Mouse (Mus musculus): ENCODE measurements around the gene Stxbp4.

Gene Stxbp4

DNA sequence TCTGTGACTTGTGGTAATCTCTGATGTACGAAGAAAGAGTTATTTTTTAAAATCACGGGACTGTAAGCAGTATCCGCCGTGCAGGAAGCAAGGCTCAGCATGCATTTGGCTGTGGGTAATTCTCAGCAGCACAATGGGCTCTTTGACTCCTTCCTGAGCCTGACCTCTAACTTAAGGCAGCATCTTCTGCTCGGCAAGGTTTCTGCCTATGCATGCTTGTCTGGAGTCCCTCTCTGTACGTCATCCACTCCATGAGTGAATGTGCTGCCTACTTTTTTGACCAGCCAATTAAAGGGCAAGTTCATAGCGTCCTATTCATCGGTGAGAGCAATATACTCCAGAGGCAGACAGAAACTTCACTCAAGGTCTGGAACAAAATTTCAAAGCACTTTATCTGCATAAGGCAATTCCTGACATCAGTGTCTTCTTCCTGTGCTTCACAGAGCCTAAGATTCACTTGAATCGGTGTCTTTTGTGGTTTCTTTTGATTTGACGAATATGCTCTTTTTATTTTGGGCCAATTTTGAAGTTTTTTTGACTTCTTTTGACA is 173.8 kb downstream of the Stxbp4 start:
- DNase-seq (ENCODE audit: low read depth, low spot score), result no peak

DNA sequence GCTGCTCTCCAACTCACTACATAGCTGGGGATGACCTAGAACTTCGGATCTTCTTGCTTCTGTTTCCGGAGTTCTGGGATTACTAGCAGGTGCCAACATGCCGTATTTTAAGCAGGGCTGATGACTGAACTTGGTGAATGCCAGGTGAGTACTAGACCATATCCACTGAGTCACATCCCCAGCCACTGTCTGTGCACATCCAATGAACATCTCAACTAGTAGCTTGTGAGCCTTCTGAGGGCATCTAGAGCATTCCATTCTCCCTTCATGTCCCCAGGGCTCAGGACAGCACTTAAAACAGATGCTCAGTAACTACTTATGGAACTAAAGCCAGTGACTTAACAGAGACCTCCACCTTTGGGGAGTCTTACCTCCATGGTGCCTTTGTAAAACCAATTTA is 177.4 kb downstream of the Stxbp4 start:
- DNase-seq (ENCODE audit: low read depth, low spot score), result no peak

DNA sequence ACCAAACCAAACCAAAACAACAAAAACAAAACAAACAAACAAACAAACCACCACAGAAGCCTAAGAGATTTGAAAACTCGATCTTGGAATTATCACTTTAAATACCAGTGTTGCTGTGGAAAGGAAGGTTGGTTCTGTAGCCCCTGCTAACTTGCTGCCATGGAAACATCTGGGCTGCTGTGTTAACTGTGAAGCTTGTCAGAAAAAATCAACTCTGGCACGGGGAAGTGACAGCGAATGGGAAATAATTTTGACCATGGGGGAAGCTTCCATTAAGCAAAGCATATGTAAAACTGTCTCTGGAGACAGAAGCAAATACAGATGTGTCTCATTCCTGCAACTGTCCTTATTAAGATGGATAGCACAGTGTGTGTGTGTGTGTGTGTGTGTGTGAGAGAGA is 185.8 kb downstream of the Stxbp4 start:
- DNase-seq (ENCODE audit: low read depth, low spot score), result no peak

DNA sequence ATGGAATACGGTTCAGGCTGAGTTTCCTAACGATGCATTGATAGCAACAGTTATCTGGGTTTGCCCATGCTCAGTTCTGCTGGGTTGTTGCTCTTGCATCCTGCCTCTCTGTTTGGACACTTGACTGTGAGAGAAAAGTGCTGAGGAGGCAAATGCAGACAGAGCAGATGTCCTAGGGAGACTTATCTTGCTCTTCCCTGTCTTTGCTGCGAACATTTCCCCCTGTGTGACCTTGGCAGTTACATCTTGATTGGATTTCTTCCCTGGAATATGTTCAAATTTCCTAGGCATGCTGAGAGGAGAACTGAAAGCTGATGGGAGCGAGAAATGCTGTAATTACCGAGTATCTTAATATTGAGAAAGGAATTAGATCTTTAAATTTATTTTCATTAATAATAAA is 186.4 kb downstream of the Stxbp4 start:
- DNase-seq (ENCODE audit: low read depth, low spot score), result no peak

DNA sequence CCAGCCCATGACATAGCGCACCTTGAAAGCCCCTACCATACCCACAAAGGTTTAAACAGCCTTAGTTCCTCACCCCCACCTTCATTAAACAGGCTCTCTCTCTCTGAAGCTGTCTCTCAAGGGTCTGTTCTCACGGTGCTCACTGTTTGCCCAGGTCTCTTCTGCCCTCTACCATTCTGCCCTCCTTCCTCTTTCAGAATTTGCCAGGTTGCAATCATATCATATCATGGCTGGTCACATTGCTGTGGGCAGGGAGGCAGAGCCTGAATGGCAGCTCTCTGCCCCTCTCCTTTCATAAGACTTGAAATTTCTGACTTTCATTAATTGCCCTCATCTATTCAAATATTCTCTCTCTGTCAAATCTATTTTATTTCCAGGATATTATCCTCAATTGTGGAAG is 195.4 kb downstream of the Stxbp4 start:
- no peak for DNase-seq (ENCODE audit: low read depth, low spot score)

DNA sequence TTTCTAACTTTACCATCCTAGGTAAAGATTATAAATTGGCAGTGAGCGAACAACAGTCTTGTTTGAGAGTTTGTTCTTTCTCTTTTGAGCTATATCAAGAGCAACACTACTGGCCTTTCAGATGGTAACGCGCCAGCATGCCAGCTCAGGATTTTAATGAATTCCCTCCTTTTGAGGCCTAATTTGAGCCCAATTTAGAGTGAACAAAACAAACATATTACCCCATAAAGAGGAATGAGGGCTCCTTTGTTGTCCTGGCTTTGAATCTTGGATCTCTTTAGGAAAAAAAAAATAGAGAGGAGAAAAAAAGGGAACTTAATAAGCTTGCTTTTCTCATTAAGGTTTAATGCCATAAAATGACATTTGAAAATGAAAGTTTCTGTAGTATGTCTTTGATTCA is 197.0 kb downstream of the Stxbp4 start:
- DNase-seq (ENCODE audit: low read depth, low spot score), result no peak

DNA sequence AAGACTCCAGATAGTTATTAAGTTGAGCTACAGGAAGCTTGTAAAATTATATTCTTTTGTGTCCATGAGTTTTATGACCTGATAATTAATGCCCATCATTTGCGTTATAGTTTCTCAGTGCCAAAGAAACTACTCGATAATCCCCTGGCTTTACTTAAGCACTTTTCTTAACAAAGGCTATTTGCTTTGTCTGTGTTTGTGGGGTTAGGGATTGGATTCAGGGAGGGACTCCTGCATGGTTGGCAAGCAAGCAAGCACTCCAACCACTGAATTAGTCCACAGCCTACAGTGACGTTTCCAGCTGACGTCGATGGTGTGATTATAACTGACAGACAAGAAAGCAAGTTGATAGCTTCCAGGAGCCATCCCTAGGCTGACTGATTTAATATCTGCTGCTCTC is 199.1 kb downstream of the Stxbp4 start:
- DNase-seq (ENCODE audit: low read depth, low spot score), result no peak

Data from 3T3-L1 (cell line).